22 mouse cellular contexts compared by ENCODE assay signal in the genomic region with DNA sequence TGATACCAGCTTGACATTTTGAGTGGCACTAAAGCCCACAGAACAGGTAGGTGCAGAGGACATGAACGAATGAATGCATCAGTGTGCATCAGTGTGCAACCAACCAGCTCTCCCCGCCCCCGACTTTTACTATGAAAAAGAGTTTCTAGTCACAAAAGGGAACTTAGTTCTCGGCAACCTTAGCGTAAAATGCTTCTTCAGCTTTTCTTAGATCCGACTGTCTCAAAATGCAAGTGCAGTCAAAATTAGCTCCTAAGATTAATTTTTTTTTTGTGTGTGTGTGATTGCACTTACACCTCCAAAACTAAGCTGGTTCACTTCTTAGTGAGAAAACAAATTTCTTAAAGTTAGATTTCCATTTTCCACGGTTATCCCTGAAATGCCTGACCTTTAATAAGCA.
DNase-seq lines count a peak whose midpoint lies in the region; ATAC-seq and TF ChIP-seq lines count a peak whose summit lies in the region.
"Had no signal": no experiment of that assay in that cellular context is flagged by ENCODE, and none has a peak within 500 bp of the region (broad histone marks: within the 10 kb centered on the region; RNA-seq: fewer than 3 reads in every experiment).

No protein-coding gene starts in this region.

- no peak for TF ChIP-seq CTCF in layer of hippocampus, adult 2 months (conservative IDR thresholded peaks at IDR 0.05)
- no peak for TF ChIP-seq CTCF in CH12.LX (conservative IDR thresholded peaks at IDR 0.05 in 1 of 2, IDR thresholded peaks at IDR 0.05 in 1 of 2; ENCODE audit: low read depth in 2 of 2, low read length in 2 of 2)

- H3K36me3 ChIP-seq in CH12.LX (replicated peaks in 1 of 2; ENCODE audit: control insufficient read depth in 1 of 2, insufficient read depth in 1 of 2, low read length in 1 of 2), result no peaks in the 10 kb centered on the region
- H3K36me3 ChIP-seq: embryonic facial prominence, embryonic 13.5 days; forebrain, embryonic 12.5 days; heart, embryonic 15.5 days; hindbrain, embryonic 10.5 days had no signal

- peaks cover 16 to 53% of the 10 kb centered on the region in 2 experiments; a peak in 3 of 4 replicates for H3K4me1 ChIP-seq in CH12.LX (ENCODE audit: control insufficient read depth in 1 of 2, insufficient read depth in 2 of 2)
- H3K4me1 ChIP-seq: embryonic facial prominence, embryonic 13.5 days; forebrain, embryonic 12.5 days; hindbrain, embryonic 10.5 days had no signal

- no peak overlapping the region for H3K4me3 ChIP-seq in layer of hippocampus, adult 2 months
- H3K4me3 ChIP-seq in CH12.LX (replicated peaks in 1 of 3; ENCODE audit: low read depth in 2 of 3, low read length in 2 of 3, poor library complexity in 1 of 3), result no peak overlapping the region
- H3K4me3 ChIP-seq: embryonic facial prominence, embryonic 13.5 days; forebrain, embryonic 12.5 days; heart, adult 2 months; heart, embryonic 15.5 days; hindbrain, embryonic 10.5 days had no signal

- intact Hi-C loops in left cerebral cortex, postnatal 10 days (cut with DNase I), result no loop called here

- TF ChIP-seq POLR2A in CH12.LX (IDR thresholded peaks at IDR 0.05; ENCODE audit: low read depth, low read length), result no peak

- no peak for TF ChIP-seq RAD21 in CH12.LX (IDR thresholded peaks at IDR 0.05; ENCODE audit: low read depth, low read length)

- ATAC-seq in neutrophil, adult 5-6 weeks (ENCODE audit: extremely low read depth, insufficient number of reproducible peaks, low FRiP score, poor library complexity, severe bottlenecking), result peak; percentile 49
- ATAC-seq: forebrain, embryonic 16.5 days had no signal

- H3K4me2 ChIP-seq in CH12.LX (ENCODE audit: insufficient read depth, low read depth, poor library complexity, severe bottlenecking), result peak overlapping the region; percentile 32; the same call in 1 of the 2 replicates
- H3K4me2 ChIP-seq: embryonic facial prominence, embryonic 13.5 days; forebrain, embryonic 12.5 days; heart, embryonic 11.5 days; heart, embryonic 15.5 days; hindbrain, embryonic 14.5 days had no signal

- in situ Hi-C loops in CH12.LX (cut with MboI; ENCODE audit: low pct_ligation_motif_present, low pct_unique_long_range_greater_than_20kb, low sequenced_read_pairs), result no loop called here

- H3K27ac ChIP-seq in layer of hippocampus, adult 2 months, result peak overlapping the region; percentile 65; the same call in 1 of the 2 replicates
- H3K27ac ChIP-seq in CH12.LX (ENCODE audit: insufficient read depth, low read depth), result no peak overlapping the region
- H3K27ac ChIP-seq: embryonic facial prominence, embryonic 13.5 days; forebrain, embryonic 12.5 days; heart, adult 2 months; heart, embryonic 15.5 days; hindbrain, embryonic 10.5 days; hindbrain, embryonic 14.5 days had no signal

- H3K9ac ChIP-seq in CH12.LX (ENCODE audit: insufficient read depth, low read depth), result no peak overlapping the region
- H3K9ac ChIP-seq: embryonic facial prominence, embryonic 13.5 days; forebrain, embryonic 12.5 days; heart, embryonic 15.5 days; hindbrain, embryonic 14.5 days had no signal

- peak; percentile 58; the same call in 1 of the 2 replicates for TF ChIP-seq EP300 in CH12.LX (IDR thresholded peaks at IDR 0.05; ENCODE audit: low read length)

- H3K79me2 ChIP-seq in CH12.LX (replicated peaks; ENCODE audit: control insufficient read depth, extremely low read depth, insufficient read depth, poor library complexity, severe bottlenecking), result no peaks in the 10 kb centered on the region

- no peaks in the 10 kb centered on the region for H3K9me3 ChIP-seq in CH12.LX (replicated peaks; ENCODE audit: low read length)
- H3K9me3 ChIP-seq: embryonic facial prominence, embryonic 13.5 days; forebrain, embryonic 12.5 days; heart, embryonic 15.5 days; hindbrain, embryonic 10.5 days had no signal

- H3K27me3 ChIP-seq in CH12.LX (replicated peaks), result no peaks in the 10 kb centered on the region
- H3K27me3 ChIP-seq: embryonic facial prominence, embryonic 13.5 days; forebrain, embryonic 12.5 days; heart, embryonic 15.5 days had no signal

- DNase-seq in layer of hippocampus, adult 2 months (ENCODE audit: low spot score in 2 of 2), result no peak
- no peak for DNase-seq in layer of hippocampus, adult 11-12 months (ENCODE audit: low spot score)
- peak; percentile 27 to 40 for DNase-seq in spleen, adult 18-20 months
- no peak for DNase-seq in spleen, postnatal 14 days (ENCODE audit: low spot score in 2 of 2)
- peak; percentile 48 for DNase-seq in CH12.LX (ENCODE audit: extremely low read depth)
- DNase-seq in right cerebral cortex, adult 2 months (ENCODE audit: low spot score in 2 of 2), result no peak
- DNase-seq in left cerebral cortex, postnatal 10 days (ENCODE audit: extremely low spot score in 1 of 2, low spot score in 2 of 2), result no peak
- DNase-seq: adrenal gland, postnatal 25 days; cerebellum, adult 11-12 months; cerebellum, adult 9-10 months; cerebellum, postnatal 25 days; gastrocnemius, postnatal 14 days; heart, adult 2 months; heart, postnatal 14 days had no signal

- dilution Hi-C loops in CH12.LX (cut with MboI; ENCODE audit: extremely low pct_ligation_motif_present, extremely low pct_unique_long_range_greater_than_20kb, low sequenced_read_pairs), result no loop called here

TF ChIP-seq in CH12.LX, 34 proteins besides CTCF, POLR2A, EP300 and RAD21:
- TF ChIP-seq ETS1 (conservative IDR thresholded peaks at IDR 0.05; ENCODE audit: low read depth, low read length), result peak; percentile 31
- TF ChIP-seq TCF12 (IDR thresholded peaks at IDR 0.05; ENCODE audit: low read depth, low read length), result 0 out of 2 replicates have a peak, but pooled peaks have one; percentile 18
- TF ChIP-seq RCOR1 (conservative IDR thresholded peaks at IDR 0.05; ENCODE audit: low read depth, low read length), result 0 out of 2 replicates have a peak, but pooled peaks have one; percentile 20
- no peak for TF ChIP-seq NELFE (IDR thresholded peaks at IDR 0.05; ENCODE audit: low read depth, low read length)
- 0 out of 2 replicates have a peak, but pooled peaks have one; percentile 18 for TF ChIP-seq JUND (conservative IDR thresholded peaks at IDR 0.05; ENCODE audit: low read depth, low read length)
- peak; percentile 61 for TF ChIP-seq ZNF384 (IDR thresholded peaks at IDR 0.05; ENCODE audit: low read depth, low read length)
- peak; percentile 90 for TF ChIP-seq MAFK (IDR thresholded peaks at IDR 0.05; ENCODE audit: insufficient replicate concordance, low read length)
- no peak for TF ChIP-seq SIN3A (IDR thresholded peaks at IDR 0.05; ENCODE audit: low read length)
- 0 out of 2 replicates have a peak, but pooled peaks have one; percentile 47 for TF ChIP-seq MEF2A (IDR thresholded peaks at IDR 0.05; ENCODE audit: borderline replicate concordance, low read depth, low read length)
- TF ChIP-seq BHLHE40 (IDR thresholded peaks at IDR 0.05; ENCODE audit: low read depth, low read length), result 0 out of 2 replicates have a peak, but pooled peaks have one; percentile 5
- TF ChIP-seq ZKSCAN1 (IDR thresholded peaks at IDR 0.05; ENCODE audit: borderline replicate concordance, low read depth, low read length), result no peak

Comparison
In these comparisons a context has a peak if more than half of its experiments do, and no peak if none do; other contexts are left out.
1. DNase-seq: peak in spleen, adult 18-20 months (2 of 2) and CH12.LX (single experiment); none in layer of hippocampus, adult 2 months (0 of 2), layer of hippocampus, adult 11-12 months (single experiment), spleen, postnatal 14 days (0 of 2), right cerebral cortex, adult 2 months (0 of 2) and left cerebral cortex, postnatal 10 days (0 of 2).